Mouse (Mus musculus): ENCODE measurements around the gene Gm10382.
A peak's percentile ranks its signal among the peaks of the same experiment; 100 is the strongest.

Gene Gm10382

DNA sequence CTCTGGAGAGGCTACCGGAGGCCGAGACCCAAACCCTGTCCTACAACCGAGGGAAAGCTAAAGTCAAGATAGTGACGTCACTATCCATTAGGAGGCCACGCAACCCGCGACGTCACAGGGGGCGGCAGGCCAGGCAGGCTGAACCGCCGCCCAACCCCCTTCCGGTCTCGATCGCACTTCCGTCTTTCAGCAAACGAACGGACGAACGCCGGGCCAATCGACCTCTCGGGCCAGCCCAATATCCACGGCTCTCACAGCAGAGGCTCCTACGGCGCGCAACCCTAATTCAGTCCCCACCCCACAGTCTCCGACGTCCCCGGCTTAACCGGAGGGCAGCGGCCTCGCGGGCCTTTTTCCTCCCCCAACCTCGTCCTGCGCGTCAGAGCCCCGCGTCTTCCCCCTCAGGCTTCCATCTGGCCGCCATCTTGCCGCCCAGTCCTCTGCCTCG lies at the start of gene Gm10382:
Gm10382 (plus strand) TSS at position 192 of the 448 bp plus-strand sequence.
- TF ChIP-seq GATA4 (IDR thresholded peaks at IDR 0.05; ENCODE audit: insufficient replicate concordance, low read length), result no peak; the same call in 1 of the 2 replicates

DNA sequence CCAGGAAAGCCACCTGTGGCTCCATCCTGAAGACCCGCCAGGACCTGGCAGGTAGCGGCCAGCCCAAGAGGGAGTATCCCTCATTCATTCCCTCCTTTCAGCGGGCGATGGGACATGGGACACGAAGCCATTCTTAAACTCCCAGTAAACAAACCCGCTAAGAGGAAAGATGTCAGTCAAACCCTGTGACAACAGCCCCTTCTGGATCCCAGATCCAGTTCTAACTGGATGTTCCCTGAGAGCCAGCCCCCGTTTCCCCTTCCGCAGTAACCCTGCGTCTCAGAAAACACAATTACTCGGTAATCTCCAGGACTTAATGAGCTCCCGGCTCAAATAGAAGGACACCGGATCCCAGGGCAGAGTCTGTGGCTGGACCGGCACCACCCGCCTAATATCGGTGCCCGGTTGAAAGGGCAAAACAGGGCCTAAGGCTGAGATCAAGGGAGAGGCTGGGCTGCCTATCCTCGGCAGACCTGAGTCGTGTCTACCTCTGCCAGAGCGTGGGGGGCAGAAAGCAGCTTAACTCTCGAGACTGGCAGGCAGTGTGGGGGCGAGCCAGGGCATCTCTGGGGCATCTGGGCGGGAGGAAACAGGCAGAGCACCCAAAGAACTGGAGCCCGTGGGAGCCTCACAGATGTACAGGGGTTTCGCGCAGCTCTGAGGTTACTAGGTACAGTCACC lies 49.1 kb upstream of the Gm10382 start:
- TF ChIP-seq GATA4 (IDR thresholded peaks at IDR 0.05; ENCODE audit: insufficient replicate concordance, low read length), result no peak

DNA sequence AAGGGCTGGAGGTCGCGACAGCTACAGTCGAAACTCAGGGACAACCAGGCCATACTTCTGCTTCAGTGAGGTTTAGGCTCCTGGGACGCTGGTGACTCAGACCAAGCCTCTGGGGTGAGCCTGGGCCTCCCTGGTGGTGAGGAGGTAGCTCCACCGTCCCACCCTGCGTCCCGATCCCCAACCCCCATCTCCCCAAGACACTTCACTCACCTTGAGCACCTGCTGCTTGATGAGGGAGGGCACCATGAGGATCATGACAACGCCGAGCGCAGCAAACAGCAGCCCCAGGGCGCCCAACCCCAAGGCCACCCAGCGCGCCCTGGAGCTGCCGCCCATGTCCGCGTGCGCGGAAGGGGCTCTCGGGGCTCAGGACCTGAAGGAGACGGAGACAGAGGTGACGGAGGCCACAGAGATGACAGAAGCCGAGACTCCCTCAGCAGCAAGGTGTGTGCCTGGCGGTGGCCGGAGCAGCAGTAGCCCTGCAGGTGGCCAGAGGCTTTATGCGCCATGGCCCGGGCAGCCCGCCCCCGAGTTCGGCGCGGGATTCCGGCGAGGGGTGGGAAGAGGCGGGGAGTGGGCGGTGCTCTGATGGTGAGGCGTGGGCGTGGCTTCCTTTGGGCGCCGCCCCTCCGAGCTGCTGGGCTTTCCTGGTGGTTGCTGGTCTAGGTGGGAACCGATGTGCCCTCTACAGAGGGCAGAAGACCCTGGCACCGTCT lies 48.4 kb upstream of the Gm10382 start, which contains the start of gene Scarb1:
Scarb1 (minus strand) TSS at position 548 of the 716 bp plus-strand sequence.
- peak; percentile 13; the same call in 1 of the 2 replicates for TF ChIP-seq GATA4 (IDR thresholded peaks at IDR 0.05; ENCODE audit: insufficient replicate concordance, low read length)

DNA sequence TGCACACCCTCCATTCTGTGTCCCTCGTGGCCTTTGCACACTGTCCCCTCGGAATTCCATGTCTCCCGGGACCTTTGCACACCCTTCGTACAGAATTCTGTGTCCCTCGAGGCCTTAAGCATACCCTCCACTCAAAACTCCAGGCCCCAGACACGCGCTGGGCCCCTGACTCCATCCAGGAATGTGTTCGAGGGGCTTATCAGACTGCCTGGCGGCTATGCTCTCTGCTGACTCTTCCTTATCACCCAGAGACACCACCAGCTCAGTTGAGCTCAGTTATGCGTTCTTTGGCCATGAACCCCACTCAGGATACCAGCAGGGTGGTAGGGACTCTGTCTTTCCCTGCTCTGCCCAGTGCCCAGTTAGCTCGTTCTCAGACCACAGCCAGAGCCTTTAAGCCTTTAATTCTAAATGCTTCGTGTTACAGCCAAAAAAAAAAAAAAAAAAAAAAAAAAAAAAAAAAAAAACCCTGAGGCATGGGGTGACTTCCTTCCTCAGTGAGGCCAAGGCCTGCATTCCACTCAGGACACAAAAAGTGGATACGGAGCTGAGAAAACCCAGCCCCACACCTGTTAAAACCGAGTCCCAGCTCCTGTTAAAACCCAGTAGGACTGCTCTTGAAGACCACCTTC lies 47.5 kb upstream of the Gm10382 start:
- TF ChIP-seq GATA4 (IDR thresholded peaks at IDR 0.05; ENCODE audit: insufficient replicate concordance, low read length), result no peak

DNA sequence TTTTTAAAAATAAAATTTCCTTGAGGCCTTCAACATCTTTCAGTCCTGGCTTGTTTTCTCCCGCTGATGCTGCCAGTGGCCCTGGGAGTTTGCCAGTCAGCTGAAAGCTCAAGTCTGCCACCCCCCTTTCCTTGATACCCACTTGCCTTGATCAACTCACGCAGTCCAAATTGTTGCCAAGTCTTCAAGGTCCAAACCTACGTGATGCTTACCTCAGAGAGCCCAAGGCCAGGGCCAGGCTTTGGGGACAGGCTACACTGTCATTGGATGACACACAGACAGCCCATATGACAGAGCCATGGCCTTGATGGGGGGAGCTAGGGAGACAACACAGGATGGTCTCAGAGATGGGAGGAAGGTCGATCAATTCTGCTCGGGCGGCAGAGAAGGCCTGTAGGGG lies 44.8 kb upstream of the Gm10382 start:
- no peak for TF ChIP-seq GATA4 (IDR thresholded peaks at IDR 0.05; ENCODE audit: insufficient replicate concordance, low read length)

DNA sequence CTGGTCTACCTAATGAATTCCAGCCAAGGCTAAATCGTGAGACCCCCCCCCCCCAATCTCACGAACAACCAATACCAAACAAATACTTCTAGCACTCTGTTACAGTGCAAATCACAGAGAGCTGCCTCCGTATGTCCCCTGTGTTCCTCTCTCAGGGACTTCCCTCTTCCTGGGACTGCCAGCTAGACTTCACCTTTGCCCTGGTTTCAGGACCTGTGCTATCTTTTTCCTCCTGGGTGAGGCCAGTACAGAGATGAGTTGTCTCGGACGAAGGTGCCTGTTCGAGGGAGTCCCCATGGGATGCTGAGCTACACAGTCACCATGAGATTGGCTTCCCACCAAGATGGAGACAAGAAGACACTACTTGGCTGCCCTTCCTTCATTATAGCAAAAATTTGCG lies 41.1 kb upstream of the Gm10382 start:
- no peak for TF ChIP-seq GATA4 (IDR thresholded peaks at IDR 0.05; ENCODE audit: insufficient replicate concordance, low read length)

DNA sequence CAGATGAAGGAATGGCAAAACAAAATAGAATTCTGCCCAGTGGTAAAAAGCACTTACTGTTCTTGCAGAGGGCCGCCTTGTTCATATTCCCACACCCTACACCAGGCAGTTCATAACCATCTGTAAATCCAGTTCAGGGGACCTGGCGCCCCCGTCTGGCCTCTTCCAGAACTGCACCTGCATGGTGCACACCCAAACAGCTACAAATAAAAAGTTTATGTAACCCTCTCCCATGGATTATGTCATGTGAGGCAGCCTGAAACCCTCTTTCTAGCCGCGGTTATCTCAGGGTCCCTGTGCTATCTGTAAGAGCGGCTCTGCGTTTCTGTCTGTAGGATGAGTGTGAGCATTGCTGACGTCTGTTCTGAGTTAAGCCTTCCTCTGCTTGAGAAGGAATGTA lies 40.6 kb upstream of the Gm10382 start:
- no peak for TF ChIP-seq GATA4 (IDR thresholded peaks at IDR 0.05; ENCODE audit: insufficient replicate concordance, low read length)

DNA sequence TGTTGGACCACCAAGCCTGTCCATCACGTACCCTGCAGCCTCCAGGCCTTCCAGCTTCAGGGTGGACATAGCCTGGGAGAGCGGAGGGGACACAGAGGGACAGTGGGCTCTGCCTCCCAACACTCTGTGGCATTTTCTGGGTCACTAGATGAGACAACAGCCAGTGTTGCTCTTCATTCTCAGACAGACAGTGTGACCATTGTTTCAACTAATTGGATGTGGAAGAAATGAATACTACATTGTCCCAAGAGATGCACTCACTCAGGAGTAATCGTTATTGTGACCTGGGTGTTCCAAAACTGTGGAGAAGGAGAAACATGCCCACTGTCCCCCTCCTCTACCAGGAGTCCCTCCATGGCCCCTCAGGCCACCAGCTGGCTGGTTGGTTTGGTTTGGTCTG lies 39.7 kb upstream of the Gm10382 start:
- TF ChIP-seq GATA4 (IDR thresholded peaks at IDR 0.05; ENCODE audit: insufficient replicate concordance, low read length), result no peak

DNA sequence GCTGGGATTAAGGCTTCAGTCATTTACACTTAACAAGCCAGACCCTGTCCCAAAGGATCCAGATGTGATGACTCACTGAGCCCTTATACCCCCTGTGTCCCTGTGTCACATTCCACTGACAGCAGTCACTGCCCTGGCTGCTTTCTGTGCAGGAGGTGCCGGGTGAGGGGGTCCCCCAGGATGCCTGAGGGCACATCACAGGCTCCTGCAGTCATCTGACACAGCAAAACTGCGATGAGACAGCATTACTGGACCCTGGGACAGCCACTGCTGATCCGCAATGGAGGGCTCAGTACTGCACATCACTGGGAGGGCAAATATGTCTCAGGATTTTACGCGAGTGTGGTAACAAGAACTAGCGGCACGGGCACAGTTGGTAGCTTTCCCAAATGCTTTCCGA lies 38.1 kb upstream of the Gm10382 start:
- no peak for TF ChIP-seq GATA4 (IDR thresholded peaks at IDR 0.05; ENCODE audit: insufficient replicate concordance, low read length)

DNA sequence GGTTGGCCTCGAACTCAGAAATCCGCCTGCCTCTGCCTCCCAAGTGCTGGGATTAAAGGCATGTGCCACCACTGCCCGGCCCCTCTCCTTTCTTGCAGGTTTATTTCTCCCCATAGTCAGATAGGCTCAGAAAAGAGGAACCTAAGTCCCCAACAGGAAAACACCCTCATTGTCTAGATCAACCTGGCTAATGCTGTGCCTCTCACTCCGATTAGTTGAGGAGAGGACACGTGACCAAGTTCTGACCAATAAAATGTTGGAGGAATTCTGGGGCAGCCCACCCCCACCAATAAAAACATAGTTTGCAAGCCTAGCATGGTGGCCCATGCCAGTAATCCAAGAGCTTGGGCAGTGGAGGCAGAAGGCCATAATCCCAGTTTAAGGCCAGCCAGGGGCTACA lies 37.2 kb upstream of the Gm10382 start:
- TF ChIP-seq GATA4 (IDR thresholded peaks at IDR 0.05; ENCODE audit: insufficient replicate concordance, low read length), result no peak

DNA sequence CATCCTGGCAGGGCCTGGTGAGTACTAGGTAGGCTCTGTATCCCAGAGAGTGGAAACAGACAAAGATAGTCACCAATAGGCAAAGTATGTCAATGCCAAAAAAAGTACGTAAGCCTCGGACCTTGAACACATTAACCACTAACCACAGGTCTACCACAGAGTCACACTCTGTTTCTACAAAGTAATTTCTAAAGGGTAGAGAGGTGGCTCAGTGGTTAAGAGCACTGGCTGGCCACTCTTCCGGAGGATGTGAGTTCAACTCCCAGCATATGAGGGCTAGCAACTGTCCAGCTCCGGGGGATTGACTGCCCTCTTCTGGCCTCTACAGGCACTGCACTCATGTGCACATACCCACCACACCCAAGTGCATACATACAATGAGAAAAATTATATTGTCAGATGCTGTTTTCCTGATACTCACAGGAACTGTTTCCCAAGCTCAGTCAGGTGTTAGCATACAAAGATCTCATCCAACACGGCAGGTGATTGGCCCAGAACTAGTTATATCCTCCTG lies 36.3 kb upstream of the Gm10382 start:
- no peak for TF ChIP-seq GATA4 (IDR thresholded peaks at IDR 0.05; ENCODE audit: insufficient replicate concordance, low read length)

DNA sequence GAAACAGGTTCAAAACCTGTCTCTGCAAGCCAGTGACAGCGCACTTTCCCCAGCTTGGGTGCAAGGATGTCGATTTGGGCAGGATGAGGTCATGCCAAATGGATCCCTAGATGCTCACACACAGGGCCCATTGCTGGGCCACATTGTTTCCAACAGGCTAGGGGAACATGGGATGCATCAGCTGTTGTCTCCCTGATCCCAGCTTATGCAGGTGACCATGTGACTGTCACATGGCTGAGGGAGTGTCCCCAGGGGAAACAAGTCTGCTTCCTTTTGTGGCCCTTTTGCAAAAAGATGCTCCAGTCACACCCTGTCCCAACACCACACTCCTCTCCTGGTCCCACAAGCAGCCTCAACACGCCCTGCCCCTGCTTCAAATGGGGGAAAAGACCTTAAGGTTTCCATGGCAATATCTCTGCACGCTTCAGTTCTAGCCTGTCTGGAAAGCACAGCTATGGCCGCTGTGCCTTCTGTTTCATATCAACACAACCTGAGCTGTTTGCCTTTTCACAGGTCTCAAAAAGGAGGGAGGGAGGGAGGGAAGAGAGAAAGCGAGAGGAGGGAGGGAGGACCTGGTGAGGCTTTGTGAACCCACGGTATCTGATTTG lies 34.1 kb upstream of the Gm10382 start:
- no peak for TF ChIP-seq GATA4 (IDR thresholded peaks at IDR 0.05; ENCODE audit: insufficient replicate concordance, low read length)

DNA sequence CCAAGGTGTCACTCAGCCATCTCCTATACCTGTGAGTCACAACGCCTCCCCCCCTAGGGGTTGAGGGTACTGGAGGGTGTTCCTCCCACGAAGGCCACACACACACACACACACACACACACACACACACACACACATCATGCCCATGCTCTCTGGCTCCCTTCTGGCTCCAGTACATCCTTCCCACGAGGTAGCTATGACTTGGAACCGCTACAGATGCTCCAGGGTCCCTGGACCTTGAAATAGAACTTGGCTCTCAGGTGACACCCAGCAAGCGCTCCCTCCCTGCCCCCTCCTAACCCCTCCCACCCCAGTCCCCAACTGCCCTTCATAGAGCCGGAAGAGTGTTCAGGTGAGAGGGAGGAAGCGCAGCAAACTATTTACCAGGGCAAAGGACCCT lies 33.5 kb upstream of the Gm10382 start:
- no peak for TF ChIP-seq GATA4 (IDR thresholded peaks at IDR 0.05; ENCODE audit: insufficient replicate concordance, low read length)

DNA sequence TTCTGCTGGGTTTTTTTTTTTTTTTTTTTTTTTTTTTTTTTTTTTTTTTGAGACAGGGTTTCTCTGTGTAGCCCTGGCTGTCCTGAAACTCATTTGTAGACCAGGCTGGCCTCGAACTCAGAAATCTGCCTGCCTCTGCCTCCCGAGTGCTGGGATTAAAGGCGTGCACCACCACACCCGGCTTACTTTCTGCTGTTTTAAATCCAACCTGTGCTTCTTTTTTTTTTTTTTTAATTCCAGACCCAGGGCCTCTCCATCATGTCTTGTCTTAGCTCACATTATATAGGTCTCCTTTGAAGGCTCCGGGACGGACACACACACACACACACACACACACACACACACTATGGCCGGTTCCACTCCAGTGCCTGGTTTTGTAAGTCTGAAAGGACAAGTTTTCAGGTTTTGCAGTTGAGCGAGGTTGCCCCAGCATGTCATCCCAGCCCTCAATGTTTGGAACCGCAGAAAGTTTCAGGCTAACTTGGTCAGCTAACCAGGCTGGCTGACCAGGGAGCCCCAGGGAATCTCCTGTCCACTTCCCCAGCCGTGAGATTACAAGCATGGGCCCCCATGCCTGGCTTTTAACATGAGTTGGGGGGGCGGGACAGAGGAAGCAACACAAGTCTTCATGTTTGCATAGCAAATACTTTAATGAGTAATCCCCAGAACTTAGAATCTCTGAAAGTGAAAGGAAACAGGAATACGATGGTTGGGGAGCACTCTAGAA lies 31.4 kb upstream of the Gm10382 start:
- no peak for TF ChIP-seq GATA4 (IDR thresholded peaks at IDR 0.05; ENCODE audit: insufficient replicate concordance, low read length)

DNA sequence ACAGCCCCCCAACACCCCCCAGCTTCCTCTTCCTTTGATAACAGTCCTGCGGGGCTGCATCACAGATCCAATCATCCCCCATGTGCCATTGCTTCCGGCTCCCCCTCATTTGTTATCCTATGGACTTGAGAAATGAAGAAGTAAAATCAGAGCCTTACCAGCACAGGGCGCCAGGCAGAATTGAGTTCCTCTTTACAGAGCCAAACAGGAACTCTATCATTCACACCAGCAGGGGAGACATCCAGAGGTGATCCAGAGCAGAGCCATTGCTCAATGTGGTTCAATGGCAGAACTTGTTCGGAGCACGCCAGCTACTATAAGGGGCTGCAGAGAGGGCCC lies 30.9 kb upstream of the Gm10382 start:
- no peak for TF ChIP-seq GATA4 (IDR thresholded peaks at IDR 0.05; ENCODE audit: insufficient replicate concordance, low read length)
